Comparison of ENCODE assay signal across 9 mouse cellular contexts in the genomic region with DNA sequence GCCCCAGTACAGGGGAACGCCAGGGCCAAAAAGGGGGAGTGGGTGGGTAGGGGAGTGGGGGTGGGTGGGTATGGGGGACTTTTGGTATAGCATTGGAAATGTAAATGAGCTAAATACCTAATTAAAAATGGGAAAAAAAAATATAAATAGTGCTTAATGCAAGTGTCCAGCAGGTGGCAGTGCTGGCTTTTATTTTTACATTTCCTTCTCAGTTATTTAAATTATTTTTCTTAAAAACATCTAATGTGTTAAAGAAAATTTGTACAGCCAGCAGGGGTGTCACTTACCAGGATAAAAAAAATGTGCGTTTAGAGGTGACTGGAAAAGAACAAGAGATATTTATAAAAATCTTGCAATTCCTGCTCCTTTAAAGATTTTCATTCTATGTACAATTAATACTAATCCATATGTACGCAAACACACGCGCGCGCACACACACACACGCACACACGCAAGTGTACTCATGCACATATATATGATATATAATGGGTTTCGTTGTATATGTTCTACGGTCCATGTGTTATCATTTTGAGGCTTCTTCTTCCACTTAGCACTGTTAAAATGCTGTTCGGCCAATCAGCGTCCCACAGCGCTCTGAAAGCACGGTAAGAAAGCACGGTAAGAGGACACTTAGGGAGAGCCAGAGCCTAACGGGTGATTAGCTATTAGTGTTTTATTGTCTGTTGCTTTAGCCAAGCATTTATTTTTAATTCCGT.
DNase-seq lines count a peak whose midpoint lies in the region; ATAC-seq and TF ChIP-seq lines count a peak whose summit lies in the region.
"Had no signal": no experiment of that assay in that cellular context is flagged by ENCODE, and none has a peak within 500 bp of the region (broad histone marks: within the 10 kb centered on the region; RNA-seq: fewer than 3 reads in every experiment).

No protein-coding gene starts in this region.

- H3K4me2 ChIP-seq in heart, postnatal 0 days (ENCODE audit: low read depth, low read length) = no peak overlapping the region
- H3K4me2 ChIP-seq in forebrain, embryonic 14.5 days (ENCODE audit: low read length) = no peak overlapping the region
- peak overlapping the region; percentile 18; the same call in 1 of the 2 replicates for H3K4me2 ChIP-seq in neural tube, embryonic 14.5 days (ENCODE audit: low read depth, low read length)
- H3K4me2 ChIP-seq: lung, embryonic 15.5 days had no signal

- DNase-seq in heart, postnatal 0 days (ENCODE audit: low spot score) = no peak
- DNase-seq in heart, adult 8-10 months (ENCODE audit: low spot score) = no peak
- DNase-seq in right cerebral cortex, postnatal 4 days = peak; percentile 64
- DNase-seq in right cerebral cortex, adult 2 months (ENCODE audit: low spot score in 2 of 2) = no peak
- peak; percentile 67 for DNase-seq in forebrain, embryonic 14.5 days (ENCODE audit: low spot score)
- DNase-seq in right cerebral cortex, postnatal 25 days = no peak

- H3K27me3 ChIP-seq in heart, postnatal 0 days (ENCODE audit: control insufficient read depth, insufficient read depth, low read length) = no peaks in the 10 kb centered on the region
- no peaks in the 10 kb centered on the region for H3K27me3 ChIP-seq in forebrain, embryonic 14.5 days (replicated peaks; ENCODE audit: control insufficient read depth, insufficient read depth, low read length)
- H3K27me3 ChIP-seq in neural tube, embryonic 14.5 days (ENCODE audit: control insufficient read depth, insufficient read depth, low read length) = no peaks in the 10 kb centered on the region
- H3K27me3 ChIP-seq: lung, embryonic 15.5 days had no signal

- WGBS in heart, postnatal 0 days = 57% methylated on average over 18 of the region's 18 CpGs
- WGBS in forebrain, embryonic 14.5 days = 64% methylated on average over 18 of the region's 18 CpGs
- 66% methylated on average over 18 of the region's 18 CpGs for WGBS in neural tube, embryonic 14.5 days

- no peak for ATAC-seq in heart, postnatal 0 days (ENCODE audit: insufficient read depth, low read depth)
- ATAC-seq in forebrain, embryonic 14.5 days = peak; percentile 46; the same call in 1 of the 2 replicates
- ATAC-seq in neural tube, embryonic 14.5 days (ENCODE audit: low read depth) = peak; percentile 81
- no peak for ATAC-seq in erythroblast, adult 5-6 weeks (replicated peaks; ENCODE audit: low FRiP score, poor library complexity, severe bottlenecking)

- no peak for TF ChIP-seq EP300 in heart, postnatal 0 days (IDR thresholded peaks at IDR 0.05; ENCODE audit: low read depth)

- H3K9ac ChIP-seq in heart, postnatal 0 days (replicated peaks; ENCODE audit: low read depth, low read length) = no peak overlapping the region
- no peak overlapping the region for H3K9ac ChIP-seq in forebrain, embryonic 14.5 days (ENCODE audit: low read length)
- H3K9ac ChIP-seq in neural tube, embryonic 14.5 days (replicated peaks; ENCODE audit: low read depth, low read length) = no peak overlapping the region
- H3K9ac ChIP-seq: lung, embryonic 15.5 days had no signal

- no peaks in the 10 kb centered on the region for H3K4me1 ChIP-seq in heart, postnatal 0 days (ENCODE audit: control insufficient read depth, insufficient read depth)
- H3K4me1 ChIP-seq in forebrain, embryonic 14.5 days (ENCODE audit: control insufficient read depth, insufficient read depth, low read length) = no peaks in the 10 kb centered on the region
- H3K4me1 ChIP-seq in neural tube, embryonic 14.5 days (ENCODE audit: control insufficient read depth, insufficient read depth, low read length) = 0 out of 2 replicates have a peak, but pooled peaks cover 4% of the 10 kb centered on the region
- H3K4me1 ChIP-seq: lung, embryonic 15.5 days had no signal

- H3K36me3 ChIP-seq in heart, postnatal 0 days (replicated peaks; ENCODE audit: control insufficient read depth, insufficient read depth, low read length) = no peaks in the 10 kb centered on the region
- no peaks in the 10 kb centered on the region for H3K36me3 ChIP-seq in forebrain, embryonic 14.5 days (ENCODE audit: control insufficient read depth, insufficient read depth, low read length)
- H3K36me3 ChIP-seq in neural tube, embryonic 14.5 days (ENCODE audit: control insufficient read depth, insufficient read depth, low read length) = no peaks in the 10 kb centered on the region
- H3K36me3 ChIP-seq: lung, embryonic 15.5 days had no signal

- no peaks in the 10 kb centered on the region for H3K9me3 ChIP-seq in heart, postnatal 0 days (replicated peaks; ENCODE audit: control insufficient read depth, low read length)
- H3K9me3 ChIP-seq in forebrain, embryonic 14.5 days (replicated peaks; ENCODE audit: control insufficient read depth, low read length) = no peaks in the 10 kb centered on the region
- H3K9me3 ChIP-seq in neural tube, embryonic 14.5 days (ENCODE audit: control insufficient read depth, low read length) = no peaks in the 10 kb centered on the region
- H3K9me3 ChIP-seq: lung, embryonic 15.5 days had no signal

- no peak overlapping the region for H3K27ac ChIP-seq in heart, postnatal 0 days (ENCODE audit: low read depth)
- no peak overlapping the region for H3K27ac ChIP-seq in forebrain, embryonic 14.5 days (ENCODE audit: low read depth, low read length)
- no peak overlapping the region for H3K27ac ChIP-seq in neural tube, embryonic 14.5 days (ENCODE audit: low read depth, low read length)
- H3K27ac ChIP-seq: lung, embryonic 15.5 days had no signal

- peak; percentile 38 for TF ChIP-seq CTCF in heart, postnatal 0 days (IDR thresholded peaks at IDR 0.05; ENCODE audit: low read depth)

- no peak overlapping the region for H3K4me3 ChIP-seq in heart, postnatal 0 days (ENCODE audit: low read depth, low read length)
- H3K4me3 ChIP-seq in forebrain, embryonic 14.5 days (ENCODE audit: low read depth, low read length) = no peak overlapping the region
- H3K4me3 ChIP-seq in neural tube, embryonic 14.5 days (ENCODE audit: low read depth, low read length) = no peak overlapping the region
- H3K4me3 ChIP-seq: lung, embryonic 15.5 days had no signal

Comparison
In these comparisons a context has a peak if more than half of its experiments do, and no peak if none do; other contexts are left out.
1. DNase-seq: peak in right cerebral cortex, postnatal 4 days (single experiment) and forebrain, embryonic 14.5 days (single experiment); none in heart, postnatal 0 days (single experiment), heart, adult 8-10 months (single experiment), right cerebral cortex, adult 2 months (0 of 2) and right cerebral cortex, postnatal 25 days (single experiment).
2. ATAC-seq: peak in forebrain, embryonic 14.5 days (single experiment) and neural tube, embryonic 14.5 days (single experiment); none in heart, postnatal 0 days (single experiment) and erythroblast, adult 5-6 weeks (single experiment).